Mouse (Mus musculus) neural tube, embryonic 13.5 days (tissue): ENCODE measurements around the gene Dnah6. TPM values are rescaled to one million over a fixed set of nuclear protein-coding genes. Genes with fewer than 3 reads are reported as not detected.

Source experiments
- ATAC-seq: fragments of 200-750 bp; cut with Nextera tagmentation; 2 replicates; pipeline ENCODE4 v1.8.0; 2017; ENCODE audit warnings: low read depth, mild to moderate bottlenecking, moderate TSS enrichment, moderate library complexity
- H3K27ac ChIP-seq: fragments of 300-500 bp; sonication (generic); replicated peaks from 2 replicates; pipeline ENCODE4 v1.5.1; 2015; ENCODE audit warnings: moderate library complexity, mild to moderate bottlenecking, inconsistent platforms
- H3K27me3 ChIP-seq: fragments of 300-500 bp; sonication (generic); 2 replicates; pipeline ENCODE4 v1.6.1; 2015; ENCODE audit warnings: mild to moderate bottlenecking, inconsistent platforms
- H3K36me3 ChIP-seq: fragments of 300-500 bp; sonication (generic); 2 replicates; pipeline ENCODE4 v1.6.1; 2015; ENCODE audit warnings: mild to moderate bottlenecking, inconsistent platforms
- H3K4me1 ChIP-seq: fragments of 300-500 bp; sonication (generic); replicated peaks from 2 replicates; pipeline ENCODE4 v1.6.1; 2015; ENCODE audit warnings: inconsistent platforms
- H3K4me2 ChIP-seq: fragments of 300-500 bp; sonication (generic); 2 replicates; pipeline ENCODE4 v1.6.1; 2015; ENCODE audit warnings: inconsistent platforms, mild to moderate bottlenecking, moderate library complexity
- H3K4me3 ChIP-seq: fragments of 300-500 bp; sonication (generic); 2 replicates; pipeline ENCODE4 v1.5.1; 2015; ENCODE audit warnings: mild to moderate bottlenecking, inconsistent platforms
- H3K9ac ChIP-seq: fragments of 300-500 bp; sonication (generic); 2 replicates; pipeline ENCODE4 v1.6.1; 2015; ENCODE audit warnings: moderate library complexity, mild to moderate bottlenecking, inconsistent platforms
- H3K9me3 ChIP-seq: fragments of 300-500 bp; sonication (generic); 2 replicates; pipeline ENCODE4 v1.6.1; 2016; ENCODE audit warnings: inconsistent platforms
- WGBS: fragments of 180-500 bp; shearing (Covaris S2); methylation state at CpG from one replicate; pipeline ENCODE4 v1.1.7; 2015; 5-methylcytosine and 5-hydroxymethylcytosine counted together
- polyA plus RNA-seq: library from polyadenylated mRNA; unstranded; fragments of >200 nt; fragmentation: Nextera tagmentation; extraction: Ambion mirVana; gene quantifications from 2 replicates; pipeline ENCODE4 v1.2.1, GENCODE M21; 2015

Dnah6 gene
- polyA plus RNA-seq, 1 experiment from 2014 or later = 0.08 TPM

GRCm38 (mm10) chr6:73249049-73249422, 27.6 kb upstream of the Dnah6 start:
- Histone ChIP-seq H3K4me3 (peak overlapping the region; percentile 81), H3K9ac (peak overlapping the region; percentile 94), H3K36me3 (no peaks in the 10 kb centered on the region), H3K27me3 (no peaks in the 10 kb centered on the region), H3K4me1 (peaks cover 20% of the 10 kb centered on the region), H3K9me3 (no peaks in the 10 kb centered on the region), H3K4me2 (peak overlapping the region; percentile 85), H3K27ac (peak overlapping the region; percentile 86; the same call in 1 of the 2 replicates)
- WGBS = 10% methylated on average over 12 of the region's 12 CpGs
- ATAC-seq = no peak; the same call in none of the 2 replicates

GRCm38 (mm10) chr6:73248237-73249048, 27.0 kb upstream of the Dnah6 start, which contains the start of gene Suclg1:
Gene Suclg1, plus strand, starts transcription at chr6:73248382.
- WGBS = under 1% methylated on average over 58 of the region's 58 CpGs
- peak within 1 kb of the TSS; percentile 85 for H3K4me2 ChIP-seq
- H3K27ac ChIP-seq = peak within 1 kb of the TSS; percentile 86
- H3K9ac ChIP-seq = peak within 1 kb of the TSS; percentile 94
- H3K4me3 ChIP-seq = peak within 1 kb of the TSS; percentile 81
- peak; percentile 95 for ATAC-seq
- H3K27me3 ChIP-seq = no peaks in the 10 kb centered on the region
- peaks cover 19% of the 10 kb centered on the region for H3K4me1 ChIP-seq
- H3K9me3 ChIP-seq = no peaks in the 10 kb centered on the region
- no peaks in the 10 kb centered on the region for H3K36me3 ChIP-seq

DNA sequence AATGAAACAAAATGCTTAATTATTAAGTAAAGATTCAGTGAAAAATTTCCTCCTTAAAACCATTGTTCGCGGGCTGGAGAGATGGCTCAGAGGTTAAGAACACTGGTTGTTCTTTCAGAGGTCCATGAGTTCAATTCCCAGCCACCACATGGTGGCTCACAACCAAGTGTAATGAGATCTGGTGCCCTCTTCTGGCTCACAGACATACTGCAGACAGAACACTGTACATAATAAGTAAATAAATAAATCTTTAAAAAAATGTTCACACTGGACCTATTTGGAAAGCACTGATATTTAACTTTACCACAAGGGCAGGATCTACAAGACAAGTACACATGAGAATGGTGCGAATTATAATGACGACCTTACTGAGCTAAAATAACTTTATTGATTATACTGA, 26.0 kb upstream of the Dnah6 start:
- no peak overlapping the region for H3K27ac ChIP-seq
- ATAC-seq = no peak
- no peaks in the 10 kb centered on the region for H3K27me3 ChIP-seq

GRCm38 (mm10) chr6:73246821-73247220, 25.4 kb upstream of the Dnah6 start:
- Histone ChIP-seq H3K36me3 (no peaks in the 10 kb centered on the region), H3K4me2 (no peak overlapping the region), H3K27me3 (no peaks in the 10 kb centered on the region), H3K4me1 (peaks cover 19% of the 10 kb centered on the region), H3K27ac (no peak overlapping the region), H3K4me3 (no peak overlapping the region), H3K9ac (no peak overlapping the region), H3K9me3 (no peaks in the 10 kb centered on the region)
- WGBS = 81% methylated on average over 2 of the region's 2 CpGs
- ATAC-seq = no peak

More for the DNA sequence above, 26.0 kb upstream of the Dnah6 start:
- H3K9ac ChIP-seq = peak overlapping the region; percentile 94; the same call in 1 of the 2 replicates
- peaks cover 19% of the 10 kb centered on the region for H3K4me1 ChIP-seq
- H3K36me3 ChIP-seq = no peaks in the 10 kb centered on the region
- no peaks in the 10 kb centered on the region for H3K9me3 ChIP-seq
- H3K4me3 ChIP-seq = peak overlapping the region; percentile 81
- H3K4me2 ChIP-seq = peak overlapping the region; percentile 85
- WGBS = 43% methylated on average over 4 of the region's 4 CpGs

GRCm38 (mm10) chr6:73235650-73236049, 14.2 kb upstream of the Dnah6 start:
- H3K36me3 ChIP-seq = no peaks in the 10 kb centered on the region
- H3K27me3 ChIP-seq = no peaks in the 10 kb centered on the region
- H3K4me3 ChIP-seq = no peak overlapping the region
- H3K4me2 ChIP-seq = no peak overlapping the region
- H3K27ac ChIP-seq = no peak overlapping the region
- no peak overlapping the region for H3K9ac ChIP-seq
- ATAC-seq = no peak
- H3K9me3 ChIP-seq = no peaks in the 10 kb centered on the region
- WGBS = 75% methylated on average over 3 of the region's 3 CpGs
- no peaks in the 10 kb centered on the region for H3K4me1 ChIP-seq

DNA sequence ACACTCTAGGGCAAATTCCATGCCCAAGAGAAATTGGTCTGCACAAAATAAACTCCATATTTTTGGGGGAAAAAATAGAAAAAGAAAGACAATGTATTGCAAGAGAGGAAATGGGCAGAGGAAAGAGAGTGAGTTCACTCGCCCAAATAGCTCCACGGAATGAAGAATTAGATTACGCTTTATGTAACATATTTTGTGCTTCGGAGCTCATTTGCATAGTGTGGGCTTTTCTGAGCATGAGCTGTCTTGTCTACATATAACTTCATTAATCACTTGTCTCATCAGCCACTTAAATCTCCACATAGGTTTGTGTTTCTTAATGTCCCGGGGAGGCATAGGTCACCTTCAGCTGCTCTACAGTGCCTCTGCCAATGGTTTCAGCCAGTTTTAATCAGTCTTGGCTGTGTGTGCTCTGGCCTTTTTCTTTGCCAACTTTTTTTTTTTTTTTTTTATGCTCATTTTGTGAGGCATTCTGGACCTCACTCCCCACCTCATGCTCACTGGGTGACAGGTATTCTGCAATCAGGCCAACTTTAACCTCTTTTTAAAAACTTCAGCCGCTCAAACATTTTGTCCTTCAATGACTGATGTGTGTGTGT, 12.9 kb upstream of the Dnah6 start:
- H3K9me3 ChIP-seq = no peaks in the 10 kb centered on the region
- H3K27me3 ChIP-seq = no peaks in the 10 kb centered on the region
- WGBS = 90% methylated on average over 6 of the region's 6 CpGs
- H3K4me1 ChIP-seq = no peaks in the 10 kb centered on the region
- no peak overlapping the region for H3K9ac ChIP-seq
- H3K27ac ChIP-seq = no peak overlapping the region
- H3K36me3 ChIP-seq = no peaks in the 10 kb centered on the region
- no peak overlapping the region for H3K4me2 ChIP-seq
- H3K4me3 ChIP-seq = no peak overlapping the region
- ATAC-seq = no peak

- H3K27me3 ChIP-seq = no peaks in the 10 kb centered on the region
- no peaks in the 10 kb centered on the region for H3K4me1 ChIP-seq
- no peak overlapping the region for H3K9ac ChIP-seq
- no peak overlapping the region for H3K4me3 ChIP-seq
- no peak for ATAC-seq
- H3K27ac ChIP-seq = no peak overlapping the region
- WGBS = 91% methylated on average over 6 of the region's 6 CpGs
- H3K4me2 ChIP-seq = no peak overlapping the region
- no peaks in the 10 kb centered on the region for H3K36me3 ChIP-seq
- no peaks in the 10 kb centered on the region for H3K9me3 ChIP-seq
These were observed 11.8 kb upstream of the Dnah6 start for GRCm38 (mm10) chr6:73233202-73233726.

DNA sequence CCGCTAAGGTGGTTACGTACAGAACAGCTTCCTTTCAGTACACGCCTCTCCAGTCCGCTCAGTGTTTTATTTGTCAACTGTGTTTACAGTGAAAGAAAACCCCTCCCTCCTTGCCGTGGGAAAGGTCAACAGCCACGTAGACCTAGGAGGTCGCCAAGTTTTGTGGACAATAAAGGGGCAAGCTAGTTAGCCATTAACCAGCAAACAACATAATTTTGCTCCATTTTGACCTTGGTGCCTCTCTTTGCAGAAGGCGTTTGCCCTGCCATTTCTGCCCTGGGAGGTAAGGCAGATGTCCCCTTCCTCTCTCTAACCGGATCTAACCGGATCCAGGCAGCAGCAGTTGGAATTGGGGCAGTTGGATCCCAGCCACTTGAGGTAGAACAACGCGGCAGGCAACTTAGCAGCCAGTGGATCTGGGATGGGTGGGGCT, 10.7 kb upstream of the Dnah6 start:
- no peaks in the 10 kb centered on the region for H3K27me3 ChIP-seq
- no peaks in the 10 kb centered on the region for H3K4me1 ChIP-seq
- H3K9ac ChIP-seq = no peak overlapping the region
- H3K36me3 ChIP-seq = no peaks in the 10 kb centered on the region
- 89% methylated on average over 12 of the region's 12 CpGs for WGBS
- no peaks in the 10 kb centered on the region for H3K9me3 ChIP-seq
- H3K4me3 ChIP-seq = no peak overlapping the region
- no peak overlapping the region for H3K27ac ChIP-seq
- no peak overlapping the region for H3K4me2 ChIP-seq
- no peak for ATAC-seq

DNA sequence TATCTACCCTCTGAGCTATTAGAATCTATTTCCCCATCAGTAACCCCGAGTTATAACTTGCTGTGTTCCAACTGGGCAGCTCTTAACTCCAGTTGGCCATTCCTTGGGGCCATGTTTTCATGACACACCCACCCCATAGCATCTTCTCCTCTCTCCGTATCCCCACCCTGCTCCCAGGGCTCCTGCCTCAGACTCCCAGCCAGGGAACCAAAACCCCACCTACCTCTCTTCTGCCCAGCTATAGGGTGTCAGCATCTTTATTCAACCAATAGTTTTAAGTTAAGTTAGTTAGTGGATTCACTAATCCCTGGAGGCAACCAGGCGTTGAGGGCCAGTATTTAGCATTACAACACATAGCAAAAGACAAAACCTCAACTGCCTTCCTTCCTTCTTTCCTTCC, 7.4 kb upstream of the Dnah6 start:
- H3K36me3 ChIP-seq = no peaks in the 10 kb centered on the region
- H3K9ac ChIP-seq = no peak overlapping the region
- H3K9me3 ChIP-seq = no peaks in the 10 kb centered on the region
- WGBS = 76% methylated on average over 3 of the region's 3 CpGs
- no peak for ATAC-seq
- H3K27ac ChIP-seq = no peak overlapping the region
- no peaks in the 10 kb centered on the region for H3K4me1 ChIP-seq
- H3K4me3 ChIP-seq = no peak overlapping the region
- no peaks in the 10 kb centered on the region for H3K27me3 ChIP-seq
- no peak overlapping the region for H3K4me2 ChIP-seq

GRCm38 (mm10) chr6:73228408-73228807, 7.0 kb upstream of the Dnah6 start:
- 60% methylated on average over 4 of the region's 4 CpGs for WGBS
- H3K36me3 ChIP-seq = no peaks in the 10 kb centered on the region
- H3K9me3 ChIP-seq = no peaks in the 10 kb centered on the region
- no peaks in the 10 kb centered on the region for H3K4me1 ChIP-seq
- H3K9ac ChIP-seq = no peak overlapping the region
- no peak for ATAC-seq
- no peak overlapping the region for H3K4me2 ChIP-seq
- no peak overlapping the region for H3K27ac ChIP-seq
- H3K4me3 ChIP-seq = no peak overlapping the region
- H3K27me3 ChIP-seq = no peaks in the 10 kb centered on the region

DNA sequence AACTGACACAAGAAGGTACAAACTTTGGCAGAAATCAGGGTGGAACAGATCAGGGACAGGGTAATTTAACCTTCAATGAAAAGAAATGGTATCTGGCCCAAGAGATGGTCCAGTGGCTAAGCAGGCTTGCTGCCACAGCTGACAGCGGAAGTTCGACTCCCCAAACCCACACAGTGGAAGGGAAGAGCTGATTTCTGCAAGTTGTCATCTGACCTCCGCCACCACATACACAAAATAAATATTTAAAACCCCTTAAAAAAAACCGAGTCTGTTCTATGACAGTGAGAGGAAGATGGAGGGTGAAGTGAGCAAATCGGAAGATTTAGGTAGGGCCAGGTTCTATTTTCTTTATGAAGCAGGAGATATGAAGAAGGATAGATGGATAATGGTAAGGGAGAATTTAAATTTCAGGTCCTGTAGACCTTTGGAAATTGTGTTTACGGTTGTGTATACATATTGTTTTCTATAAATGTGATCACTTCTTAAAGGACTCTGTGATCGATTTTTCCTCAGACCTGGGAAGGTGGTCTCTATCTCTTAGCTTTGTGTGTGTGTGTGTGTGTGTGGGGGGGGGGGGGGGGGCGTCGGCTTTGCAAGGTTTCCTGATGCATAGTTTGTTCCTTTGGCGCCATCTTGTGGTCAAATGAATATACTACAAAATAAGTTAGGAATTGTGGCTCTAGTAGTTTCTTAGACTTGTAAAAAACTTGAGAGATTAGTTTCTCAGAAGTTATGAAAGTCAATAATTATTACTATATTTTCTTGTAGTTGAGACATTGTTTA, 6.1 kb upstream of the Dnah6 start:
- Histone ChIP-seq H3K4me2 (no peak overlapping the region), H3K27ac (no peak overlapping the region), H3K9ac (no peak overlapping the region), H3K9me3 (no peaks in the 10 kb centered on the region), H3K36me3 (no peaks in the 10 kb centered on the region), H3K4me1 (peaks cover 3% of the 10 kb centered on the region; the same call in 1 of the 2 replicates), H3K27me3 (no peaks in the 10 kb centered on the region), H3K4me3 (no peak overlapping the region)
- no peak for ATAC-seq
- 51% methylated on average over 10 of the region's 10 CpGs for WGBS
